Mouse (Mus musculus): ENCODE measurements at regions not wholly inside any gene's neighbourhood (a gene's known extent, or its start where the extent isn't known, plus 50 kb on each side); places are given as distances from the start of the nearest gene placed in this dataset.

DNA sequence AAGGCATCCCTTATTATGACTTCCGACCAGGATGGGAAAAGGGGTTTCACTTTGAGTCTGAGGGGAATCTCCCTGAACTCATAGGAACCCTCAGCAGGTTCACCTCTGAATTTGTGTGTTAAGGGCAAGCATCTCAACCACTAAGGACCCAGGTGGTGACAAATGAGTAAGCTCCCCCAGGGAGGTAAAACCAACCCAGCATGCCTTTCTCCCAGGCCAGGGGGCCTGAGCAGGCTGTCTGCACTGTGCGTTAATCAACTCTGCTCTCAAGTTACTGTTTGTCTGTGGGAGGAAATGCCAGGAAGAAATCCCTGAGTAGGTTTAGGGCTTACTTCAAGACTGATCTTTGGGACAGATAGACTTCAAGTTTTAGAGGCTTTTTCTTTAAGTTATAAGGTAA lies 243.5 kb upstream of the Dynlrb2 start:
- H3K4me2 ChIP-seq (ENCODE audit: low read depth, low read length) = no peak overlapping the region
- H3K9me3 ChIP-seq (replicated peaks; ENCODE audit: control insufficient read depth, low read length) = no peaks in the 10 kb centered on the region
- TF ChIP-seq EP300 (IDR thresholded peaks at IDR 0.05; ENCODE audit: low read depth) = no peak
- H3K9ac ChIP-seq (replicated peaks; ENCODE audit: low read depth, low read length) = no peak overlapping the region
- no peak overlapping the region for H3K4me3 ChIP-seq (ENCODE audit: low read depth, low read length)
- H3K27me3 ChIP-seq (ENCODE audit: control insufficient read depth, insufficient read depth, low read length) = no peaks in the 10 kb centered on the region
- no peaks in the 10 kb centered on the region for H3K36me3 ChIP-seq (replicated peaks; ENCODE audit: control insufficient read depth, insufficient read depth, low read length)
- H3K27ac ChIP-seq (ENCODE audit: low read depth) = no peak overlapping the region
- ATAC-seq (ENCODE audit: insufficient read depth, low read depth) (no peak), DNase-seq (ENCODE audit: low spot score) (no peak)
- WGBS = 30% methylated on average over 2 of the region's 2 CpGs
- H3K4me1 ChIP-seq (ENCODE audit: control insufficient read depth, insufficient read depth) = no peaks in the 10 kb centered on the region

DNA sequence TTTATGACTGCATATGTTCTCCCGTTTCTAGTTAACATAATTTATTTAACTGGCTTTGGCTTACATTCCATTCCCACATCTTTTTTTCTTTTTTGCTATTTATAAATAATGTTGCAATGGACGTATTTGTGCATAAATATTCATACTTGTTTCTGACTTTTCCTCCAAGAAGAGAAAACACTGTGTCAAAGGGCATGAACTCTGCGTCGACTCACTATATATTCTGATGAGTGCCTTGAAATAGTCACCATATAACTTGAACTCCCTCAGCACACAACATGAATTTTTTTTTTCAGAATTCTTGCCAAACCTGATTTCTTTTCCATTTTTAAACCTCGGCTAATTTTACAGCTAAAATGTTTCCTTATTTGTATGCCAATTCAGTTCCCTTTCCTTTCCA lies 249.4 kb upstream of the Dynlrb2 start:
- H3K36me3 ChIP-seq (replicated peaks; ENCODE audit: control insufficient read depth, insufficient read depth, low read length) = no peaks in the 10 kb centered on the region
- ATAC-seq (ENCODE audit: insufficient read depth, low read depth) (no peak), DNase-seq (ENCODE audit: low spot score) (no peak)
- 75% methylated on average over 5 of the region's 5 CpGs for WGBS
- TF ChIP-seq CTCF (IDR thresholded peaks at IDR 0.05; ENCODE audit: low read depth) (no peak), EP300 (IDR thresholded peaks at IDR 0.05; ENCODE audit: low read depth) (no peak)
- no peak overlapping the region for H3K27ac ChIP-seq (ENCODE audit: low read depth)
- H3K4me3 ChIP-seq (ENCODE audit: low read depth, low read length) = no peak overlapping the region
- H3K4me2 ChIP-seq (ENCODE audit: low read depth, low read length) = no peak overlapping the region
- H3K9me3 ChIP-seq (replicated peaks; ENCODE audit: control insufficient read depth, low read length) = no peaks in the 10 kb centered on the region
- H3K4me1 ChIP-seq (ENCODE audit: control insufficient read depth, insufficient read depth) = no peaks in the 10 kb centered on the region
- no peaks in the 10 kb centered on the region for H3K27me3 ChIP-seq (ENCODE audit: control insufficient read depth, insufficient read depth, low read length)
- no peak overlapping the region for H3K9ac ChIP-seq (replicated peaks; ENCODE audit: low read depth, low read length)

DNA sequence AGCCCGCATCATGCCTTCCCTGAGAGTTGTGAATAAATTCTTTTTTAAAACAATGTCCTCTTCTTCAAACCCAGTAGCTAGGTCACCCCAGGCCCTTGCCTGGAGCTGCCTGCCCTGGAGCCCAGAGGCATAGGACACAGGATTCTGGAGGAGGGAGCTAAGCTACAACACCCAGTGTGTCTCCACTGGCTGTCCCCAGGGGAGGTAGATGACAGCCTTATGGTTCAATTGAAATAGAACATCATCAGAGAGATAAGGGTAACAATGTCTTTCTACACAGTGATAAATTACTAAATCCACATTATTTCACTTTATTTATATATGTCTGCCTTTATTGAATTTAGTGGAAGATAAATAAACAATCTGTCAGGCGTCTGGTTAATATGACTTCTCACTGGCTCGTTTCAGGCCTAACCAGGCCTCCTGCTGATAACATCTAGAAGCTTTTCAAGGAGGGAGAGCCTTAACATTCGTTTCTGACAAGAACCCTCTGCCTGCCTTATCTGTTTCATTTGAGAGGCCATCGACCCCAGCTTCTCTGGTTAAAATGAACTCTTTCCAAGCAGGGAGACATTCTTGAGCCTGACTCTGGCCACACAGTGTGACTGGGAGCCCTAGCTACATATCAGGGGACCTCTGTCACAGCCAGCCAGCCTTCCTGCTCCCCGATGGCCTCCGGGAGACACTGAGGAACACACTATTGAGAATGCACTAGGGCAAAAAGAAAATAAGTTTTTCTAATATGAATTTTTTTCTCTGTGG lies 252.1 kb upstream of the Dynlrb2 start:
- Histone ChIP-seq H3K4me3 (ENCODE audit: low read depth, low read length) (no peak overlapping the region), H3K36me3 (replicated peaks; ENCODE audit: control insufficient read depth, insufficient read depth, low read length) (no peaks in the 10 kb centered on the region), H3K9me3 (replicated peaks; ENCODE audit: control insufficient read depth, low read length) (no peaks in the 10 kb centered on the region), H3K27me3 (ENCODE audit: control insufficient read depth, insufficient read depth, low read length) (no peaks in the 10 kb centered on the region), H3K9ac (replicated peaks; ENCODE audit: low read depth, low read length) (no peak overlapping the region), H3K27ac (ENCODE audit: low read depth) (no peak overlapping the region), H3K4me1 (ENCODE audit: control insufficient read depth, insufficient read depth) (no peaks in the 10 kb centered on the region), H3K4me2 (ENCODE audit: low read depth, low read length) (no peak overlapping the region)
- WGBS = 25% methylated on average over 7 of the region's 7 CpGs
- ATAC-seq (ENCODE audit: insufficient read depth, low read depth) = no peak
- no peak for DNase-seq (ENCODE audit: low spot score)
- TF ChIP-seq CTCF (IDR thresholded peaks at IDR 0.05; ENCODE audit: low read depth) = no peak

DNA sequence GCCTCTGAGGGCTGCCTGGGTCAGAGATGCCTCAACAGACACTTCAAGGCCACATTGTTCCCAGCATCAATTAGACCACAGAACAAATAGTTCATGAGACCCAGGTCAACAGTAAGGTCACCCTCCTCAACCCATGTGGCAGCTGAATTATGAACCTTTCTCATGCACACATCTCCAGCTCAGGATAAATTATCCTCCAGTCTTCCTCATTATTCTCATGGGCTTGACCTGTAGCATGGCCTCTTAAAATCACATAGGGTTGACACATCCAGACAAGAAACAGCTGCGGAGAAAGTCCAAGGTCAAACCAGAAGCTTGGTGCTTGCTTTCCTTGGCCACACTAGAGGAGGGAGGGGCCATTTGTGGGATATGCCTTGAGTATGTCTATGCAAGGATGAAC lies 256.4 kb upstream of the Dynlrb2 start:
- TF ChIP-seq CTCF (IDR thresholded peaks at IDR 0.05; ENCODE audit: low read depth) (no peak), EP300 (IDR thresholded peaks at IDR 0.05; ENCODE audit: low read depth) (no peak)
- H3K9ac ChIP-seq (replicated peaks; ENCODE audit: low read depth, low read length) = no peak overlapping the region
- H3K4me1 ChIP-seq (ENCODE audit: control insufficient read depth, insufficient read depth) = no peaks in the 10 kb centered on the region
- no peak overlapping the region for H3K4me3 ChIP-seq (ENCODE audit: low read depth, low read length)
- H3K36me3 ChIP-seq (replicated peaks; ENCODE audit: control insufficient read depth, insufficient read depth, low read length) = no peaks in the 10 kb centered on the region
- H3K9me3 ChIP-seq (replicated peaks; ENCODE audit: control insufficient read depth, low read length) = no peaks in the 10 kb centered on the region
- H3K4me2 ChIP-seq (ENCODE audit: low read depth, low read length) = no peak overlapping the region
- H3K27me3 ChIP-seq (ENCODE audit: control insufficient read depth, insufficient read depth, low read length) = no peaks in the 10 kb centered on the region
- 81% methylated on average over 1 of the region's 1 CpGs for WGBS
- DNase-seq (ENCODE audit: low spot score) = no peak
- no peak for ATAC-seq (ENCODE audit: insufficient read depth, low read depth)
- H3K27ac ChIP-seq (ENCODE audit: low read depth) = no peak overlapping the region

DNA sequence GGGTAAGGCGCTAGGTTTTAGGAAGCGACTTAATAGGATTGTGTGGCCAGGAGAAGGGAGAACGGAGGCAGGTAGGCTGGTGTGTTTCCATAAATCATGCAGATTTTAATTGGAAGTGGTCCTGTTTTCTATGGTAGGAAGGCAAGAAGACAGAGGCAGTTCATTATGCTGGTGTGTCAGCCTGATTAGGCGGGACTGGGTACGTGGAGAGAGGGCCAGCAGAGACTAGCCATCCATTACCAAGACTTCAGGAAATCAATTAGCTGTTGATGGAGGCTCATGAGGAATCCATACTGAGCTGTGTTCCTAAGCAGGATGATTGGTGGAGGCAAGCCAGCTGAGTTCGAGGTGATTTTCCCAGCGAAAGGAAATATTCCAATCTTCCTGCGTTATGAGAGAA lies 261.3 kb upstream of the Dynlrb2 start:
- Histone ChIP-seq H3K9ac (replicated peaks; ENCODE audit: low read depth, low read length) (no peak overlapping the region), H3K27me3 (ENCODE audit: control insufficient read depth, insufficient read depth, low read length) (no peaks in the 10 kb centered on the region), H3K27ac (ENCODE audit: low read depth) (no peak overlapping the region), H3K4me2 (ENCODE audit: low read depth, low read length) (no peak overlapping the region), H3K4me3 (ENCODE audit: low read depth, low read length) (no peak overlapping the region), H3K4me1 (ENCODE audit: control insufficient read depth, insufficient read depth) (no peaks in the 10 kb centered on the region), H3K36me3 (replicated peaks; ENCODE audit: control insufficient read depth, insufficient read depth, low read length) (no peaks in the 10 kb centered on the region), H3K9me3 (replicated peaks; ENCODE audit: control insufficient read depth, low read length) (no peaks in the 10 kb centered on the region)
- 72% methylated on average over 8 of the region's 8 CpGs for WGBS
- no peak for DNase-seq (ENCODE audit: low spot score)
- ATAC-seq (ENCODE audit: insufficient read depth, low read depth) = no peak
- no peak for TF ChIP-seq EP300 (IDR thresholded peaks at IDR 0.05; ENCODE audit: low read depth)
- no peak for TF ChIP-seq CTCF (IDR thresholded peaks at IDR 0.05; ENCODE audit: low read depth)

DNA sequence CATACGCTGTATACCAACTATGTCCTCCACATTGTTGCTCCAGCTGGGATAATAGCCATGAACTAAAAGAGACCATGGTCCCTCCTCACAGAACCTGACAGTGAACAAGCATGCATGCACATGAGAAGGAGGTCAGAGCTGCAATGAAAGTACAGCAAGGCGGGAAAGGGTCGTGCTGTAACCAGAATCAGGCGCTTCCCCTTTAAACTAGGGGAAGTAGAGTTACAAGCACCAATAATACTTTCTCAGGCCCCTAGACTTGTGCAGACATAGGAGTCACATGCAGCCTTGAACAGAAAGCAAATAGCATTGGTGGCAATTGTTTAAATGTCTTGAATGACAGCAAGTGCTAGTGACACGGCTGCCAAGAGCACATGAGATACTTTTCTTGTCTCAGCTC lies 261.8 kb upstream of the Dynlrb2 start:
- no peak for TF ChIP-seq CTCF (IDR thresholded peaks at IDR 0.05; ENCODE audit: low read depth)
- no peak for TF ChIP-seq EP300 (IDR thresholded peaks at IDR 0.05; ENCODE audit: low read depth)
- Histone ChIP-seq H3K9me3 (replicated peaks; ENCODE audit: control insufficient read depth, low read length) (no peaks in the 10 kb centered on the region), H3K4me2 (ENCODE audit: low read depth, low read length) (no peak overlapping the region), H3K4me1 (ENCODE audit: control insufficient read depth, insufficient read depth) (no peaks in the 10 kb centered on the region), H3K27ac (ENCODE audit: low read depth) (no peak overlapping the region), H3K9ac (replicated peaks; ENCODE audit: low read depth, low read length) (no peak overlapping the region), H3K36me3 (replicated peaks; ENCODE audit: control insufficient read depth, insufficient read depth, low read length) (no peaks in the 10 kb centered on the region), H3K27me3 (ENCODE audit: control insufficient read depth, insufficient read depth, low read length) (no peaks in the 10 kb centered on the region), H3K4me3 (ENCODE audit: low read depth, low read length) (no peak overlapping the region)
- DNase-seq (ENCODE audit: low spot score) (no peak), ATAC-seq (ENCODE audit: insufficient read depth, low read depth) (no peak)
- WGBS = 68% methylated on average over 5 of the region's 5 CpGs
